Mouse (Mus musculus) MEL (cell line): ENCODE data around the gene Mrvi1. TPM values are rescaled to one million over a fixed set of nuclear protein-coding genes. Genes with fewer than 3 reads are reported as not detected.
A peak's percentile ranks its signal among the peaks of the same experiment; 100 is the strongest.

Experiments used
- DNase-seq: peaks from one replicate; pipeline ENCODE4 v3.0.0; 2011; ENCODE audit warnings: low read depth, low spot score
- H3K27ac ChIP-seq: 2 replicates; pipeline ENCODE4 v1.5.1; 2012; ENCODE audit warnings: low read depth, mild to moderate bottlenecking, control low read depth, low read length, moderate library complexity; ENCODE audit not compliant: control insufficient read depth
- H3K27me3 ChIP-seq, 2 experiments: fragments of 150-350 bp in 1 of 2; sonication (generic) in 1 of 2; 2 replicates each; pipeline ENCODE4 v1.6.1; 2012; ENCODE audit warnings: low read length in 2 of 2, mild to moderate bottlenecking in 2 of 2, improper control_type of control experiment in 1 of 2, moderate library complexity in 1 of 2; ENCODE audit not compliant: insufficient read depth in 2 of 2, control insufficient read depth in 1 of 2
- H3K36me3 ChIP-seq, 2 experiments: 2 replicates each; pipeline ENCODE4 v1.6.1; 2012 to 2014; ENCODE audit warnings: low read length in 2 of 2, improper control_type of control experiment in 1 of 2, inconsistent platforms in 1 of 2, mild to moderate bottlenecking in 1 of 2; ENCODE audit not compliant: insufficient read depth in 2 of 2, control insufficient read depth in 1 of 2
- H3K4me1 ChIP-seq, 2 experiments: fragments of 150-350 bp in 1 of 2; sonication (generic) in 1 of 2; 2 replicates each; pipeline ENCODE4 v1.6.1; 2012; ENCODE audit warnings: low read length in 2 of 2, improper control_type of control experiment in 1 of 2, mild to moderate bottlenecking in 1 of 2; ENCODE audit not compliant: insufficient read depth in 2 of 2, control insufficient read depth in 1 of 2
- H3K4me3 ChIP-seq, 2 experiments: fragments of 150-350 bp in 1 of 2; sonication (generic) in 1 of 2; 2 replicates each; pipeline ENCODE4 v1.5.1; 2012; ENCODE audit warnings: low read depth in 2 of 2, low read length in 2 of 2, mild to moderate bottlenecking in 2 of 2, moderate library complexity in 2 of 2, control low read depth in 1 of 2, improper control_type of control experiment in 1 of 2; ENCODE audit not compliant: control insufficient read depth in 1 of 2, insufficient read depth in 1 of 2
- H3K79me2 ChIP-seq: 2 replicates; pipeline ENCODE4 v1.6.1; 2012; ENCODE audit warnings: mild to moderate bottlenecking, low read length, moderate library complexity; ENCODE audit not compliant: control insufficient read depth, poor library complexity, insufficient read depth
- H3K9ac ChIP-seq: 2 replicates; pipeline ENCODE4 v1.6.1; 2012; ENCODE audit warnings: low read depth, mild to moderate bottlenecking, control low read depth, low read length, moderate library complexity; ENCODE audit not compliant: control insufficient read depth, poor library complexity, severe bottlenecking
- H3K9me3 ChIP-seq: fragments of 150-350 bp; sonication (generic); replicated peaks from 2 replicates; pipeline ENCODE4 v1.6.1; 2012; ENCODE audit warnings: mild to moderate bottlenecking, low read length, improper control_type of control experiment, moderate library complexity; ENCODE audit not compliant: insufficient read depth
- BHLHE40 ChIP-seq: IDR thresholded peaks from 2 replicates; pipeline ENCODE4 v1.6.1; 2012; ENCODE audit warnings: low read depth, mild to moderate bottlenecking, inconsistent platforms, low read length, improper control_type of control experiment, borderline replicate concordance
- CHD1 ChIP-seq: IDR thresholded peaks from 2 replicates; pipeline ENCODE4 v1.6.1; 2012; ENCODE audit warnings: low read depth, mild to moderate bottlenecking, inconsistent platforms, low read length, improper control_type of control experiment
- CHD2 ChIP-seq: IDR thresholded peaks from 2 replicates; pipeline ENCODE4 v1.6.1; 2011; ENCODE audit warnings: low read length, improper control_type of control experiment
- E2F4 ChIP-seq: IDR thresholded peaks from 2 replicates; pipeline ENCODE4 v1.6.1; 2011; ENCODE audit warnings: low read depth, low read length, improper control_type of control experiment, borderline replicate concordance
- ETS1 ChIP-seq: IDR thresholded peaks from 2 replicates; pipeline ENCODE4 v1.6.1; 2012; ENCODE audit warnings: low read depth, mild to moderate bottlenecking, inconsistent platforms, low read length, improper control_type of control experiment, moderate library complexity
- GABPA ChIP-seq: IDR thresholded peaks from 2 replicates; pipeline ENCODE4 v1.6.1; 2012; ENCODE audit warnings: low read depth, mild to moderate bottlenecking, inconsistent platforms, low read length, improper control_type of control experiment, moderate library complexity
- GATA1 ChIP-seq: IDR thresholded peaks from 2 replicates; pipeline ENCODE4 v1.6.1; 2011; ENCODE audit warnings: low read depth, low read length, improper control_type of control experiment
- HCFC1 ChIP-seq: IDR thresholded peaks from 2 replicates; pipeline ENCODE4 v1.6.1; 2012; ENCODE audit warnings: low read depth, mild to moderate bottlenecking, inconsistent platforms, low read length, improper control_type of control experiment, moderate library complexity
- JUND ChIP-seq: IDR thresholded peaks from 2 replicates; pipeline ENCODE4 v1.6.1; 2011; ENCODE audit warnings: low read depth, mild to moderate bottlenecking, improper control_type of control experiment, low read length
- MAFK ChIP-seq: IDR thresholded peaks from 2 replicates; pipeline ENCODE4 v1.6.1; 2011; ENCODE audit warnings: low read depth, mild to moderate bottlenecking, low read length, improper control_type of control experiment, borderline replicate concordance
- MAX ChIP-seq: IDR thresholded peaks from 2 replicates; pipeline ENCODE4 v1.6.1; 2011; ENCODE audit warnings: low read length, improper control_type of control experiment
- MAZ ChIP-seq: IDR thresholded peaks from 2 replicates; pipeline ENCODE4 v1.6.1; 2012; ENCODE audit warnings: low read depth, mild to moderate bottlenecking, inconsistent platforms, low read length, improper control_type of control experiment
- MEF2A ChIP-seq: IDR thresholded peaks from 2 replicates; pipeline ENCODE4 v1.6.1; 2014; ENCODE audit warnings: low read depth, mild to moderate bottlenecking, inconsistent platforms, low read length, improper control_type of control experiment; ENCODE audit not compliant: poor library complexity, insufficient replicate concordance, severe bottlenecking; ENCODE audit errors: extremely low read depth
- MXI1 ChIP-seq: IDR thresholded peaks from 2 replicates; pipeline ENCODE4 v1.6.1; 2011; ENCODE audit warnings: mild to moderate bottlenecking, low read depth, low read length, improper control_type of control experiment
- MYB ChIP-seq: IDR thresholded peaks from 2 replicates; pipeline ENCODE4 v1.6.1; 2011; ENCODE audit warnings: mild to moderate bottlenecking, low read depth, low read length, improper control_type of control experiment
- MYC ChIP-seq: IDR thresholded peaks from 2 replicates; pipeline ENCODE4 v1.6.1; 2011; ENCODE audit warnings: low read depth, mild to moderate bottlenecking, low read length, improper control_type of control experiment, moderate library complexity
- NELFE ChIP-seq: IDR thresholded peaks from 2 replicates; pipeline ENCODE4 v1.6.1; 2011; ENCODE audit warnings: low read depth, low read length, improper control_type of control experiment
- NRF1 ChIP-seq: IDR thresholded peaks from 2 replicates; pipeline ENCODE4 v1.6.1; 2014; ENCODE audit warnings: low read depth, mild to moderate bottlenecking, inconsistent platforms, low read length, improper control_type of control experiment, moderate library complexity; ENCODE audit not compliant: poor library complexity, insufficient read depth, severe bottlenecking
- POLR2A ChIP-seq, 2 experiments: IDR thresholded peaks; 2 replicates each; pipeline ENCODE4 v1.6.1; 2011 to 2012; ENCODE audit warnings: low read length in 2 of 2, mild to moderate bottlenecking in 2 of 2, control low read depth in 1 of 2, improper control_type of control experiment in 1 of 2, low read depth in 1 of 2, moderate library complexity in 1 of 2; ENCODE audit not compliant: control insufficient read depth in 1 of 2, insufficient read depth in 1 of 2, poor library complexity in 1 of 2
- POLR2AphosphoS2 ChIP-seq: IDR thresholded peaks from 2 replicates; pipeline ENCODE4 v1.6.1; 2011; ENCODE audit warnings: low read length, improper control_type of control experiment
- POLR2AphosphoS5 ChIP-seq: IDR thresholded peaks from 2 replicates; pipeline ENCODE4 v1.6.1; 2012; ENCODE audit warnings: low read depth, borderline replicate concordance, mild to moderate bottlenecking, inconsistent platforms, low read length, moderate library complexity, mixed read lengths
- RAD21 ChIP-seq: IDR thresholded peaks from 2 replicates; pipeline ENCODE4 v1.6.1; 2011; ENCODE audit warnings: mild to moderate bottlenecking, low read depth, low read length, improper control_type of control experiment
- RCOR1 ChIP-seq: IDR thresholded peaks from 2 replicates; pipeline ENCODE4 v1.6.1; 2012; ENCODE audit warnings: low read depth, mild to moderate bottlenecking, inconsistent platforms, low read length, improper control_type of control experiment
- SIN3A ChIP-seq: IDR thresholded peaks from 2 replicates; pipeline ENCODE4 v1.6.1; 2012; ENCODE audit warnings: low read length, improper control_type of control experiment, inconsistent platforms
- SMC3 ChIP-seq: IDR thresholded peaks from 2 replicates; pipeline ENCODE4 v1.6.1; 2011; ENCODE audit warnings: low read depth, low read length, improper control_type of control experiment
- TAL1 ChIP-seq: IDR thresholded peaks from 2 replicates; pipeline ENCODE4 v1.6.1; 2012; ENCODE audit warnings: mild to moderate bottlenecking, inconsistent platforms, low read length, moderate library complexity, mixed read lengths
- TBP ChIP-seq: IDR thresholded peaks from 2 replicates; pipeline ENCODE4 v1.8.0; 2011; ENCODE audit warnings: low read depth, low read length, improper control_type of control experiment
- TCF12 ChIP-seq: IDR thresholded peaks from 2 replicates; pipeline ENCODE4 v1.6.1; 2014; ENCODE audit warnings: low read depth, mild to moderate bottlenecking, inconsistent platforms, low read length, improper control_type of control experiment, moderate library complexity
- UBTF ChIP-seq: IDR thresholded peaks from 2 replicates; pipeline ENCODE4 v1.6.1; 2012; ENCODE audit warnings: low read depth, mild to moderate bottlenecking, inconsistent platforms, low read length, improper control_type of control experiment, moderate library complexity, borderline replicate concordance; ENCODE audit not compliant: insufficient read depth
- USF2 ChIP-seq, 2 experiments: IDR thresholded peaks; 2 replicates each; pipeline ENCODE4 v1.6.1; 2011 to 2012; ENCODE audit warnings: improper control_type of control experiment in 2 of 2, low read length in 2 of 2, borderline replicate concordance in 1 of 2, inconsistent platforms in 1 of 2, low read depth in 1 of 2, mild to moderate bottlenecking in 1 of 2; ENCODE audit not compliant: insufficient read depth in 1 of 2
- ZC3H11A ChIP-seq: IDR thresholded peaks from 2 replicates; pipeline ENCODE4 v1.6.1; 2012; ENCODE audit warnings: low read depth, mild to moderate bottlenecking, inconsistent platforms, low read length, improper control_type of control experiment
- ZKSCAN1 ChIP-seq: IDR thresholded peaks from 2 replicates; pipeline ENCODE4 v1.6.1; 2012; ENCODE audit warnings: low read depth, mild to moderate bottlenecking, inconsistent platforms, low read length, improper control_type of control experiment, moderate library complexity
- ZMIZ1 ChIP-seq: IDR thresholded peaks from 2 replicates; pipeline ENCODE4 v1.6.1; 2012; ENCODE audit warnings: low read depth, mild to moderate bottlenecking, inconsistent platforms, low read length, improper control_type of control experiment, moderate library complexity
- ZNF384 ChIP-seq: IDR thresholded peaks from 2 replicates; pipeline ENCODE4 v1.6.1; 2012; ENCODE audit warnings: low read depth, mild to moderate bottlenecking, inconsistent platforms, low read length, improper control_type of control experiment
- polyA plus RNA-seq, 2 experiments: library from polyadenylated mRNA; stranded (reverse) in 1 of 2; unstranded in 1 of 2; fragments of >175 nt in 1 of 2; fragments of >200 nt in 1 of 2; gene quantifications; 2 replicates each; pipeline versions ENCODE4 v1.2.1 to v1.2.4; 2012; ENCODE audit warnings: low replicate concordance in 2 of 2, low read depth in 1 of 2; ENCODE audit not compliant: insufficient read length in 2 of 2, insufficient read depth in 1 of 2, missing spikeins in 1 of 2
- total RNA-seq: library from RNA; depleted of rRNA; stranded (reverse); fragments of 300-350 nt; gene quantifications from 2 replicates; pipeline ENCODE4 v1.2.3, GENCODE M21; 2012

Gene Mrvi1
- total and polyA plus RNA-seq, 3 experiments = 0.19 to 0.92 TPM; not detected in 1

GRCm38 (mm10) chr7:110920331-110921261 is 61.7 kb downstream of the Mrvi1 start:
- Histone ChIP-seq H3K36me3 (peaks cover 0 to 22% of the 10 kb centered on the region in 2 experiments; a peak in 2 of 4 replicates), H3K9ac (peak overlapping the region; percentile 72), H3K9me3 (no peaks in the 10 kb centered on the region), H3K27me3 (no peaks in the 10 kb centered on the region), H3K27ac (peak overlapping the region; percentile 98), H3K79me2 (no peaks in the 10 kb centered on the region), H3K4me3 (peak overlapping the region; percentile 37 to 43), H3K4me1 (peaks cover 10 to 38% of the 10 kb centered on the region in 2 experiments)
- DNase-seq = peak; percentile 95
- TF ChIP-seq TBP (peak; percentile 88), USF2 (IDR thresholded peaks at IDR 0.05; ENCODE audit: borderline replicate concordance in 1 of 2, insufficient read depth in 1 of 2, low read depth in 1 of 2, low read length in 2 of 2) (no peak), MYB (peak; percentile 95), MXI1 (peak; percentile 91), ZC3H11A (no peak), NELFE (peak; percentile 44; the same call in 1 of the 2 replicates), MAFK (0 out of 2 replicates have a peak, but pooled peaks have one; percentile 22), NRF1 (0 out of 2 replicates have a peak, but pooled peaks have one; percentile 4), MAX (peak; percentile 92), POLR2A (IDR thresholded peaks at IDR 0.05; ENCODE audit: control insufficient read depth in 1 of 2, insufficient read depth in 1 of 2, low read depth in 1 of 2, low read length in 2 of 2, poor library complexity in 1 of 2) (peak; percentile 17 to 38; a peak in 2 of 4 replicates), BHLHE40 (peak; percentile 88), SMC3 (no peak), MEF2A (peak; percentile 36; the same call in 1 of the 2 replicates), RAD21 (no peak), POLR2AphosphoS2 (peak; percentile 49; the same call in 1 of the 2 replicates), SIN3A (peak; percentile 89), ETS1 (peak; percentile 98), UBTF (no peak), ZKSCAN1 (no peak), CHD2 (no peak), ZNF384 (no peak), HCFC1 (peak; percentile 50), TAL1 (peak; percentile 99), MAZ (peak; percentile 44; the same call in 1 of the 2 replicates), GATA1 (peak; percentile 100), TCF12 (peak; percentile 99), E2F4 (no peak), JUND (0 out of 2 replicates have a peak, but pooled peaks have one; percentile 59), MYC (peak; percentile 98), ZMIZ1 (peak; percentile 74; the same call in 1 of the 2 replicates), POLR2AphosphoS5 (no peak), CHD1 (no peak), RCOR1 (peak; percentile 87), GABPA (no peak)
